Mouse (Mus musculus) lung, adult 2 months (tissue): ENCODE data around the gene Ros1.

Experiments
- CTCF ChIP-seq: fragments of 200-500 bp; IDR thresholded peaks from 2 replicates; pipeline ENCODE4 v1.5.1; 2011; ENCODE audit warnings: mild to moderate bottlenecking, low read length, control low read depth; ENCODE audit not compliant: insufficient read depth
- POLR2A ChIP-seq: fragments of 200-500 bp; IDR thresholded peaks from 2 replicates; pipeline ENCODE4 v1.6.1; 2011; ENCODE audit warnings: low read depth, mild to moderate bottlenecking, control low read depth, low read length, borderline replicate concordance; ENCODE audit errors: extremely low read depth

- TF ChIP-seq POLR2A = no peak
- TF ChIP-seq CTCF = peak; percentile 60
Measured at GRCm38 (mm10) chr10:52232196-52233176, 37.4 kb upstream of the Ros1 start.
